Mouse (Mus musculus) MN1 (cell line): ENCODE measurements around the gene Gemin5.

Source experiments
- DNase-seq: peaks from one replicate; pipeline ENCODE4 v3.0.0-alpha.2; 2016; ENCODE audit warnings: low spot score

Gemin5 gene

GRCm38 (mm10) chr11:58171459-58172091 lies 3.2 kb upstream of the Gemin5 start, which contains the start of gene Mrpl22:
Mrpl22 (plus strand) TSS chr11:58171661.
- peak; percentile 99 for DNase-seq

GRCm38 (mm10) chr11:58169666-58170065 lies 1.3 kb upstream of the Gemin5 start:
- DNase-seq = no peak

- no peak for DNase-seq
Observed at GRCm38 (mm10) chr11:58167822-58168166, 545 bp downstream of the Gemin5 start.

GRCm38 (mm10) chr11:58165072-58165471 lies 3.3 kb downstream of the Gemin5 start:
- no peak for DNase-seq

GRCm38 (mm10) chr11:58156871-58157270 lies 11.5 kb downstream of the Gemin5 start:
- DNase-seq = no peak

- no peak for DNase-seq
Observed at GRCm38 (mm10) chr11:58155458-58155857, 12.9 kb downstream of the Gemin5 start.

GRCm38 (mm10) chr11:58146241-58146640 lies 22.1 kb downstream of the Gemin5 start:
- peak; percentile 82 for DNase-seq

- no peak for DNase-seq
Observed at GRCm38 (mm10) chr11:58143704-58144426, 24.5 kb downstream of the Gemin5 start.

GRCm38 (mm10) chr11:58139466-58139865 lies 28.9 kb downstream of the Gemin5 start:
- no peak for DNase-seq

GRCm38 (mm10) chr11:58138821-58139220 lies 29.5 kb downstream of the Gemin5 start:
- no peak for DNase-seq

- DNase-seq = no peak
Observed at GRCm38 (mm10) chr11:58136677-58137076, 31.7 kb downstream of the Gemin5 start.

GRCm38 (mm10) chr11:58135296-58135695 lies 33.0 kb downstream of the Gemin5 start:
- no peak for DNase-seq

- no peak for DNase-seq
Observed at GRCm38 (mm10) chr11:58134869-58135268, 33.5 kb downstream of the Gemin5 start.

- DNase-seq = no peak
Observed at GRCm38 (mm10) chr11:58132026-58132425, 36.3 kb downstream of the Gemin5 start.

- DNase-seq = no peak
Observed at GRCm38 (mm10) chr11:58129302-58129843, 39.0 kb downstream of the Gemin5 start.

GRCm38 (mm10) chr11:58127544-58127943 lies 40.8 kb downstream of the Gemin5 start:
- no peak for DNase-seq

- peak; percentile 94 for DNase-seq
Observed at GRCm38 (mm10) chr11:58126397-58127160, 41.8 kb downstream of the Gemin5 start.

GRCm38 (mm10) chr11:58125021-58125420 lies 43.3 kb downstream of the Gemin5 start:
- DNase-seq = no peak

- DNase-seq = no peak
Observed at GRCm38 (mm10) chr11:58123711-58124110, 44.6 kb downstream of the Gemin5 start.

GRCm38 (mm10) chr11:58121351-58121750 lies 47.0 kb downstream of the Gemin5 start:
- no peak for DNase-seq

- no peak for DNase-seq
Observed at GRCm38 (mm10) chr11:58120655-58121054, 47.7 kb downstream of the Gemin5 start.

GRCm38 (mm10) chr11:58117044-58117652 lies 51.2 kb downstream of the Gemin5 start:
- DNase-seq = no peak
